Mouse (Mus musculus) forebrain, embryonic 11.5 days (tissue): ENCODE measurements around the gene Slc9a9. TPM values are rescaled to one million over a fixed set of nuclear protein-coding genes. Genes with fewer than 3 reads are reported as not detected.

Experiments
- ATAC-seq: fragments of 200-750 bp; cut with Nextera tagmentation; replicated peaks from 2 replicates; pipeline ENCODE4 v1.8.0; 2017; ENCODE audit warnings: moderate TSS enrichment; ENCODE audit not compliant: low FRiP score
- DNase-seq: peaks from one replicate; pipeline ENCODE4 v3.0.0-alpha.2; 2017; ENCODE audit warnings: low spot score
- H3K27ac ChIP-seq: fragments of 300-500 bp; sonication (generic); 2 replicates; pipeline ENCODE4 v1.5.1; 2014; ENCODE audit warnings: low read depth, low read length
- H3K27me3 ChIP-seq: fragments of 300-500 bp; sonication (generic); 2 replicates; pipeline ENCODE4 v1.6.1; 2014; ENCODE audit warnings: mild to moderate bottlenecking, low read length, mixed read lengths; ENCODE audit not compliant: control insufficient read depth, insufficient read depth
- H3K36me3 ChIP-seq: fragments of 300-500 bp; sonication (generic); 2 replicates; pipeline ENCODE4 v1.6.1; 2014; ENCODE audit warnings: mild to moderate bottlenecking, low read length, moderate library complexity, mixed read lengths; ENCODE audit not compliant: control insufficient read depth, insufficient read depth
- H3K4me1 ChIP-seq: fragments of 300-500 bp; sonication (generic); replicated peaks from 2 replicates; pipeline ENCODE4 v1.6.1; 2014; ENCODE audit warnings: low read length, mixed read lengths; ENCODE audit not compliant: control insufficient read depth, insufficient read depth
- H3K4me2 ChIP-seq: fragments of 300-500 bp; sonication (generic); 2 replicates; pipeline ENCODE4 v1.6.1; 2014; ENCODE audit warnings: low read depth, mild to moderate bottlenecking, low read length, moderate library complexity, mixed read lengths; ENCODE audit not compliant: severe bottlenecking
- H3K4me3 ChIP-seq: fragments of 300-500 bp; sonication (generic); 2 replicates; pipeline ENCODE4 v1.5.1; 2014; ENCODE audit warnings: low read depth, low read length
- H3K9ac ChIP-seq: fragments of 300-500 bp; sonication (generic); 2 replicates; pipeline ENCODE4 v1.6.1; 2014; ENCODE audit warnings: low read length
- H3K9me3 ChIP-seq: fragments of 300-500 bp; sonication (generic); 2 replicates; pipeline ENCODE4 v1.6.1; 2016; ENCODE audit warnings: low read length, mixed read lengths; ENCODE audit not compliant: control insufficient read depth
- WGBS: fragments of 180-500 bp; shearing (Covaris S2); extraction: QIAGEN DNeasy Blood & Tissue Kit; methylation state at CpG from one replicate; pipeline ENCODE4 v1.1.7; 2014; 5-methylcytosine and 5-hydroxymethylcytosine counted together
- polyA plus RNA-seq: library from polyadenylated mRNA; unstranded; fragments of >200 nt; fragmentation: Nextera tagmentation; extraction: Ambion mirVana; gene quantifications from 2 replicates; pipeline ENCODE4 v1.2.1, GENCODE M21; 2014

The Slc9a9 gene
- polyA plus RNA-seq, 1 experiment from 2014 or later, result 2.0 TPM

- H3K4me2 ChIP-seq, result no peak overlapping the region
- H3K9me3 ChIP-seq, result no peaks in the 10 kb centered on the region
- H3K4me3 ChIP-seq, result no peak overlapping the region
- no peak overlapping the region for H3K27ac ChIP-seq
- DNase-seq (no peak), ATAC-seq (no peak)
- no peaks in the 10 kb centered on the region for H3K4me1 ChIP-seq
- 93% methylated on average over 5 of the region's 5 CpGs for whole genome bisulfite sequencing
- H3K27me3 ChIP-seq, result no peaks in the 10 kb centered on the region
- H3K9ac ChIP-seq, result no peak overlapping the region
- no peaks in the 10 kb centered on the region for H3K36me3 ChIP-seq
Observed at GRCm38 (mm10) chr9:94883435-94883834, 213.7 kb downstream of the Slc9a9 start.

GRCm38 (mm10) chr9:94885151-94885550 is 215.4 kb downstream of the Slc9a9 start:
- ATAC-seq (no peak), DNase-seq (no peak)
- H3K9ac ChIP-seq, result no peak overlapping the region
- H3K36me3 ChIP-seq, result no peaks in the 10 kb centered on the region
- no peak overlapping the region for H3K27ac ChIP-seq
- no peaks in the 10 kb centered on the region for H3K27me3 ChIP-seq
- H3K4me3 ChIP-seq, result no peak overlapping the region
- H3K4me2 ChIP-seq, result no peak overlapping the region
- H3K4me1 ChIP-seq, result no peaks in the 10 kb centered on the region
- 81% methylated on average over 1 of the region's 1 CpGs for WGBS
- no peaks in the 10 kb centered on the region for H3K9me3 ChIP-seq

GRCm38 (mm10) chr9:94889647-94890046 is 219.9 kb downstream of the Slc9a9 start:
- Histone ChIP-seq H3K4me1 (no peaks in the 10 kb centered on the region), H3K9ac (no peak overlapping the region), H3K9me3 (no peaks in the 10 kb centered on the region), H3K27ac (no peak overlapping the region), H3K36me3 (no peaks in the 10 kb centered on the region), H3K4me2 (no peak overlapping the region), H3K4me3 (no peak overlapping the region), H3K27me3 (no peaks in the 10 kb centered on the region)
- ATAC-seq, result no peak
- no peak for DNase-seq

GRCm38 (mm10) chr9:94895882-94896281 is 226.2 kb downstream of the Slc9a9 start:
- Histone ChIP-seq H3K4me3 (no peak overlapping the region), H3K9ac (no peak overlapping the region), H3K4me2 (no peak overlapping the region), H3K4me1 (no peaks in the 10 kb centered on the region), H3K27ac (no peak overlapping the region), H3K9me3 (no peaks in the 10 kb centered on the region), H3K27me3 (no peaks in the 10 kb centered on the region), H3K36me3 (no peaks in the 10 kb centered on the region)
- ATAC-seq (no peak), DNase-seq (no peak)
- 87% methylated on average over 5 of the region's 5 CpGs for WGBS

DNA sequence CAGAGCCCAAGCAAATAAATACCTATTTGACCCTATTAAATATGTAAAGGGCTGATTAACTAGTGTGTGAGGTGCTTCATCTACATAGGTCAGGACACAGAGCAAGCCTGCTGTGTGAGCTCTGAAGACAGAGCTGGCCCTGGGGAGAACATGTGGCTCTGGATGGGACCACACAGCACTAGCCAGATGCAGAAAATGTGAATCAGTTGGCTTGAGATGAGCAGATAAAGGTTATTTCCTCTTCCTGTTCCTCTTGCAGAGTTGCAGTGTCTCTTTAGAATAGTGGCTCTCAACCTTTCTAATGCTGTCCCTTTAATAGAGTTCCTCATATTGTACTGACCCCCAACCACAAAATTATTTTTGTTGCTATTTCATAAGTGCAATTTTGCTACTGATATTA is 234.5 kb downstream of the Slc9a9 start:
- H3K27ac ChIP-seq, result no peak overlapping the region
- DNase-seq, result no peak
- H3K36me3 ChIP-seq, result no peaks in the 10 kb centered on the region
- H3K4me3 ChIP-seq, result no peak overlapping the region
- no peak overlapping the region for H3K4me2 ChIP-seq
- no peak overlapping the region for H3K9ac ChIP-seq
- H3K4me1 ChIP-seq, result no peaks in the 10 kb centered on the region
- H3K27me3 ChIP-seq, result no peaks in the 10 kb centered on the region
- ATAC-seq, result no peak
- H3K9me3 ChIP-seq, result no peaks in the 10 kb centered on the region

DNA sequence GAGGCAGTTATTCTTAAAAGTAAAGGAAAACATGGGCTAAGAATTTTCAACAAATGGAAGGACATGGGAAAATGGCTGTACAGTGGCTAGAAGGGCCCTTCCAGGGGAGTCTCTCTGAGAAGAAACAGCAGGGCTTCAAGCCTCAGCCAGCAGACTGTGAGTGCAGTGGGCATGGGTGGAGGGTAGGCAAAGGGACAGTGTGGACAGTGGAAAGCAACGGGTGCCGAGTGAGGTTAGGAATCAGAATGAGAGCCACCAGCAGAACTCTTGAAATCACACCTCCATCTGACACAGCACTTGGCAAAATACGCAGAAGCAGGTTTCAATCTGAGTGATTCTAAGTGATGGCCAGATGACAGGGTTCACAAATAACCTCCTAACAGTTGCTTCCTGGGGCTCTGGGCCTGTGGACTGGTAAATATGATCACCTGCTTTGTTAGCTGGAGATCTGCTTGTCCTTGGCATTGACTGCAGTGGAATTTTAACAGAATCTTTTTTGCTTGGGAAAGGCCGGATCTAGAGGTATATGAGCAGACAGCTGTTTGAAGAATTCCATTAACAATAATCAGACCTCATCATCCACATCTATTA is 237.4 kb downstream of the Slc9a9 start:
- 89% methylated on average over 4 of the region's 4 CpGs for WGBS
- no peak overlapping the region for H3K27ac ChIP-seq

DNA sequence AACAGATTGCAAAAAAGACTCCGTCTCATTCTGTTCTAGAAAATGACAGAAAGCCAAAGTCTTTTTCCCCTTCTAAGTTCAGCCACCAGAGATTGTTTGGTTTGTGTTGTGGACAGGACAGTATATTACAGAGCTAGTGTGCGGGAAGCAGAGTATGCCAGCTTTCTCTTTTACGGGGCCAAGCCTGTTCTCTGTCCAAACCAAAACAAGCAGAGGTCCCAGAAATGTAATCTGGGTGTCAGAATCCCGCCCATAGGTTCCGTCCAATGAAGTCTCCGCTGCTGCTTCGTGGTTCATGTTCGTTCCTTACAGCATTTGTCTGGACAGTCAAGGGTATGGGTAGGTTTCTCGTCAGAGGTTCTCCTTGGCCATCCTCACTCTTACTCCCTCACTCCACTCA is 242.4 kb downstream of the Slc9a9 start:
- Histone ChIP-seq H3K4me3 (no peak overlapping the region), H3K4me2 (no peak overlapping the region), H3K27me3 (no peaks in the 10 kb centered on the region), H3K4me1 (no peaks in the 10 kb centered on the region), H3K9ac (no peak overlapping the region), H3K9me3 (no peaks in the 10 kb centered on the region), H3K36me3 (no peaks in the 10 kb centered on the region), H3K27ac (no peak overlapping the region)
- 92% methylated on average over 9 of the region's 9 CpGs for WGBS
- no peak for DNase-seq
- ATAC-seq, result no peak

More for the DNA sequence above, 237.4 kb downstream of the Slc9a9 start:
- Histone ChIP-seq H3K36me3 (no peaks in the 10 kb centered on the region), H3K9ac (no peak overlapping the region), H3K4me3 (no peak overlapping the region), H3K4me1 (no peaks in the 10 kb centered on the region), H3K27me3 (no peaks in the 10 kb centered on the region), H3K4me2 (no peak overlapping the region), H3K9me3 (no peaks in the 10 kb centered on the region)
- DNase-seq, result no peak
- no peak for ATAC-seq

GRCm38 (mm10) chr9:94922062-94922461 is 252.4 kb downstream of the Slc9a9 start:
- no peaks in the 10 kb centered on the region for H3K27me3 ChIP-seq
- H3K36me3 ChIP-seq, result no peaks in the 10 kb centered on the region
- no peak overlapping the region for H3K4me2 ChIP-seq
- H3K4me1 ChIP-seq, result no peaks in the 10 kb centered on the region
- no peak overlapping the region for H3K4me3 ChIP-seq
- ATAC-seq, result no peak
- no peaks in the 10 kb centered on the region for H3K9me3 ChIP-seq
- H3K27ac ChIP-seq, result no peak overlapping the region
- no peak overlapping the region for H3K9ac ChIP-seq
- WGBS, result 61% methylated on average over 5 of the region's 5 CpGs
- DNase-seq, result no peak

DNA sequence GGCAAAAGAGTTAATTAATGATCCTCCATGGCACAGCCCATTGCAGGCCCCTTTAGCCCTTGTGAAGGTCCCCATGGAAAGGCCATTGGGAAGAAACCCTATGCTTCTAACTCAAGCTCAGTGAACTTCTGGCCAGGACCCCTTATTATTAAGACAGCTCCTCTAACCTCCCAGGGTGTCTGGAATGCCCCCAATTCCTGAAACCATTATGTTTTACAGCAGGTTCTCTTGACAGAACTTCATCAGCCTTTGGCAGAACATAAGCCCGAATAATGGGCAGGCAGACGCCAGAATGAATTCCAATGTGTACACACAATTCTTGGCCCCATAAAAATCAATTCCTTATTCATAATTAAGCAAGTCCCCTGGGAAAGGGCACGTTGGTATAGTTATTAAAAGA is 256.1 kb downstream of the Slc9a9 start:
- no peak overlapping the region for H3K4me3 ChIP-seq
- H3K4me1 ChIP-seq, result no peaks in the 10 kb centered on the region
- no peaks in the 10 kb centered on the region for H3K27me3 ChIP-seq
- no peaks in the 10 kb centered on the region for H3K36me3 ChIP-seq
- DNase-seq (no peak), ATAC-seq (no peak)
- H3K9me3 ChIP-seq, result no peaks in the 10 kb centered on the region
- no peak overlapping the region for H3K27ac ChIP-seq
- H3K9ac ChIP-seq, result no peak overlapping the region
- no peak overlapping the region for H3K4me2 ChIP-seq
- 60% methylated on average over 3 of the region's 3 CpGs for WGBS
